15 mouse cellular contexts compared by ENCODE assay signal in genomic region chrX:93294736-93295490, GRCm38 (mm10). TPM values are rescaled to one million over a fixed set of nuclear protein-coding genes. Genes with fewer than 3 reads are reported as not detected.
DNase-seq lines count a peak whose midpoint lies in the region; ATAC-seq and TF ChIP-seq lines count a peak whose summit lies in the region.
"Had no signal": no experiment of that assay in that cellular context is flagged by ENCODE, and none has a peak within 500 bp of the region (broad histone marks: within the 10 kb centered on the region; RNA-seq: fewer than 3 reads in every experiment).

No protein-coding gene starts in this region.

- no peak for TF ChIP-seq CTCF in hindbrain, postnatal 0 days (IDR thresholded peaks at IDR 0.05; ENCODE audit: low read depth)
- no peak for TF ChIP-seq CTCF in G1E (IDR thresholded peaks at IDR 0.05; ENCODE audit: low read depth, low read length)

- no peaks in the 10 kb centered on the region for H3K36me3 ChIP-seq in hindbrain, embryonic 12.5 days
- no peaks in the 10 kb centered on the region for H3K36me3 ChIP-seq in hindbrain, postnatal 0 days (ENCODE audit: insufficient read depth, low read length)
- no peaks in the 10 kb centered on the region for H3K36me3 ChIP-seq in G1E (replicated peaks)
- no peaks in the 10 kb centered on the region for H3K36me3 ChIP-seq in forebrain, embryonic 11.5 days (ENCODE audit: control insufficient read depth, insufficient read depth, low read length)
- H3K36me3 ChIP-seq in midbrain, embryonic 13.5 days, result no peaks in the 10 kb centered on the region
- H3K36me3 ChIP-seq: heart, embryonic 13.5 days had no signal

- H3K27ac ChIP-seq in hindbrain, embryonic 12.5 days, result no peak overlapping the region
- no peak overlapping the region for H3K27ac ChIP-seq in hindbrain, postnatal 0 days
- H3K27ac ChIP-seq in forebrain, embryonic 11.5 days (ENCODE audit: low read depth, low read length), result peak overlapping the region; percentile 66
- H3K27ac ChIP-seq in midbrain, embryonic 13.5 days, result peak overlapping the region; percentile 39; the same call in 1 of the 2 replicates
- H3K27ac ChIP-seq: heart, embryonic 13.5 days had no signal

- no peak overlapping the region for H3K4me3 ChIP-seq in hindbrain, embryonic 12.5 days
- H3K4me3 ChIP-seq in hindbrain, postnatal 0 days (ENCODE audit: low read length), result no peak overlapping the region
- H3K4me3 ChIP-seq in G1E (ENCODE audit: low read depth, low read length), result peak overlapping the region; percentile 46; the same call in 1 of the 2 replicates
- peak overlapping the region; percentile 9; the same call in 1 of the 2 replicates for H3K4me3 ChIP-seq in forebrain, embryonic 11.5 days (ENCODE audit: low read depth, low read length)
- H3K4me3 ChIP-seq in midbrain, embryonic 13.5 days (replicated peaks), result 0 out of 2 replicates have a peak overlapping the region, but pooled peaks have one; percentile 4
- H3K4me3 ChIP-seq: heart, embryonic 13.5 days had no signal

- 0 out of 2 replicates have a peak, but pooled peaks have one; percentile 17 for ATAC-seq in hindbrain, embryonic 12.5 days (ENCODE audit: low FRiP score)
- ATAC-seq in hindbrain, postnatal 0 days, result no peak
- ATAC-seq in G1E (ENCODE audit: extremely low read depth, insufficient number of reproducible peaks, low FRiP score, poor library complexity, severe bottlenecking), result no peak
- no peak for ATAC-seq in forebrain, embryonic 11.5 days (replicated peaks; ENCODE audit: low FRiP score)
- no peak for ATAC-seq in midbrain, embryonic 13.5 days
- ATAC-seq: CD4-positive, CD25-positive, alpha-beta regulatory T cell, adult 4 months had no signal

- H3K9me3 ChIP-seq in hindbrain, embryonic 12.5 days (replicated peaks), result no peaks in the 10 kb centered on the region
- H3K9me3 ChIP-seq in hindbrain, postnatal 0 days (ENCODE audit: low read length), result no peaks in the 10 kb centered on the region
- no peaks in the 10 kb centered on the region for H3K9me3 ChIP-seq in G1E (replicated peaks)
- no peaks in the 10 kb centered on the region for H3K9me3 ChIP-seq in forebrain, embryonic 11.5 days (ENCODE audit: control insufficient read depth, low read length)
- H3K9me3 ChIP-seq in midbrain, embryonic 13.5 days, result no peaks in the 10 kb centered on the region
- H3K9me3 ChIP-seq: heart, embryonic 13.5 days had no signal

- no peak overlapping the region for H3K9ac ChIP-seq in hindbrain, embryonic 12.5 days
- no peak overlapping the region for H3K9ac ChIP-seq in hindbrain, postnatal 0 days (replicated peaks; ENCODE audit: low read length)
- peak overlapping the region; percentile 43 for H3K9ac ChIP-seq in forebrain, embryonic 11.5 days (ENCODE audit: low read length)
- H3K9ac ChIP-seq in midbrain, embryonic 13.5 days (replicated peaks), result no peak overlapping the region; the same call in 1 of the 2 replicates
- H3K9ac ChIP-seq: heart, embryonic 13.5 days had no signal

- H3K27me3 ChIP-seq in hindbrain, embryonic 12.5 days, result peaks cover 88% of the 10 kb centered on the region
- peaks cover 30% of the 10 kb centered on the region for H3K27me3 ChIP-seq in hindbrain, postnatal 0 days (ENCODE audit: insufficient read depth, low read length)
- peaks cover 70% of the 10 kb centered on the region for H3K27me3 ChIP-seq in G1E (ENCODE audit: insufficient read depth, low read length)
- peaks cover 2% of the 10 kb centered on the region for H3K27me3 ChIP-seq in forebrain, embryonic 11.5 days (ENCODE audit: control insufficient read depth, insufficient read depth, low read length)
- peaks cover 85% of the 10 kb centered on the region for H3K27me3 ChIP-seq in midbrain, embryonic 13.5 days

- WGBS in hindbrain, embryonic 12.5 days, result 23% methylated on average over 24 of the region's 25 CpGs
- WGBS in hindbrain, postnatal 0 days, result 31% methylated on average over 24 of the region's 25 CpGs
- WGBS in forebrain, embryonic 11.5 days, result 18% methylated on average over 25 of the region's 25 CpGs
- WGBS in midbrain, embryonic 13.5 days, result 20% methylated on average over 25 of the region's 25 CpGs

- 0 out of 2 replicates have a peak overlapping the region, but pooled peaks have one; percentile 6 for H3K4me2 ChIP-seq in hindbrain, embryonic 12.5 days (replicated peaks)
- no peak overlapping the region for H3K4me2 ChIP-seq in hindbrain, postnatal 0 days (ENCODE audit: low read depth, low read length)
- peak overlapping the region; percentile 38 for H3K4me2 ChIP-seq in forebrain, embryonic 11.5 days (ENCODE audit: low read depth, low read length, severe bottlenecking)
- H3K4me2 ChIP-seq in midbrain, embryonic 13.5 days (replicated peaks), result peak overlapping the region; percentile 24
- H3K4me2 ChIP-seq: heart, embryonic 13.5 days; liver, embryonic 11.5 days had no signal

- peaks cover 5% of the 10 kb centered on the region; the same call in 1 of the 2 replicates for H3K4me1 ChIP-seq in hindbrain, embryonic 12.5 days
- no peaks in the 10 kb centered on the region for H3K4me1 ChIP-seq in hindbrain, postnatal 0 days (ENCODE audit: insufficient read depth, low read length)
- H3K4me1 ChIP-seq in G1E (ENCODE audit: insufficient read depth, low read depth, low read length), result peaks cover 25% of the 10 kb centered on the region
- 0 out of 2 replicates have a peak, but pooled peaks cover 4% of the 10 kb centered on the region for H3K4me1 ChIP-seq in forebrain, embryonic 11.5 days (replicated peaks; ENCODE audit: control insufficient read depth, insufficient read depth, low read length)
- H3K4me1 ChIP-seq in midbrain, embryonic 13.5 days (replicated peaks), result peaks cover 10% of the 10 kb centered on the region

- DNase-seq in hindbrain, postnatal 0 days (ENCODE audit: low spot score), result no peak
- DNase-seq in G1E (ENCODE audit: low spot score), result no peak
- DNase-seq in forebrain, embryonic 11.5 days (ENCODE audit: low spot score), result peak; percentile 54
- DNase-seq in frontal cortex, postnatal 25 days (ENCODE audit: low spot score in 2 of 2), result no peak
- DNase-seq in layer of hippocampus, adult 8-10 months (ENCODE audit: low spot score in 2 of 2), result no peak
- DNase-seq: cerebellum, adult 8-10 months; gastrocnemius, postnatal 25 days; kidney, adult 9 months; thymus, adult 18-20 months had no signal

RNA-seq across cellular contexts. Expression of gene Arx, which starts 8.7 kb away (rescaled TPM):
- polyA plus RNA-seq in hindbrain, embryonic 12.5 days (2016; fragmentation: Nextera tagmentation; extraction: Ambion mirVana), result 4.1 and 5.1 TPM in 2 replicates
- 1.3 and 2.0 TPM in 2 replicates for total RNA-seq in hindbrain, postnatal 0 days (2014; rRNA removed)
- 0.45 and 0.66 TPM in 2 replicates for polyA plus RNA-seq in hindbrain, postnatal 0 days (2015; fragmentation: Nextera tagmentation; extraction: Ambion mirVana)
- total RNA-seq in G1E (2014; fragmentation: Nextera tagmentation) (not detected in 2 replicates), G1E (2017) (0.11 TPM in 1 of 2 replicates, not detected in the other)
- 0.18 and 0.25 TPM in 2 replicates for polyA plus RNA-seq in G1E (2012)
- polyA plus RNA-seq in forebrain, embryonic 11.5 days (2014; fragmentation: Nextera tagmentation; extraction: Ambion mirVana), result 48.4 and 51.3 TPM in 2 replicates
- polyA plus RNA-seq in midbrain, embryonic 13.5 days (2015; fragmentation: Nextera tagmentation; extraction: Ambion mirVana), result 13.9 and 16.4 TPM in 2 replicates
- 10 to 100 TPM; 16.2 to 18.8 (median 17.7) TPM for total RNA-seq in layer of hippocampus, adult 8-10 months (2022)
- polyA plus RNA-seq: CD4-positive, CD25-positive, alpha-beta regulatory T cell, adult 4 months; heart, embryonic 13.5 days; lung, embryonic 16.5 days had no signal

Comparison
In these comparisons a context has a peak if more than half of its experiments do, and no peak if none do; other contexts are left out.
1. H3K27ac ChIP-seq: peak in forebrain, embryonic 11.5 days (single experiment) and midbrain, embryonic 13.5 days (single experiment); none in hindbrain, embryonic 12.5 days (single experiment) and hindbrain, postnatal 0 days (single experiment).
2. H3K4me3 ChIP-seq: peak in G1E (single experiment), forebrain, embryonic 11.5 days (single experiment) and midbrain, embryonic 13.5 days (single experiment); none in hindbrain, embryonic 12.5 days (single experiment) and hindbrain, postnatal 0 days (single experiment).